Mouse (Mus musculus): Measurements from ENCODE around the gene Agbl2. TPM values are rescaled to one million over a fixed set of nuclear protein-coding genes. Genes with fewer than 3 reads are reported as not detected.

Gene Agbl2
- total RNA-seq, 2 experiments from 2014 or later = 1.6 to 2.0 TPM

DNA sequence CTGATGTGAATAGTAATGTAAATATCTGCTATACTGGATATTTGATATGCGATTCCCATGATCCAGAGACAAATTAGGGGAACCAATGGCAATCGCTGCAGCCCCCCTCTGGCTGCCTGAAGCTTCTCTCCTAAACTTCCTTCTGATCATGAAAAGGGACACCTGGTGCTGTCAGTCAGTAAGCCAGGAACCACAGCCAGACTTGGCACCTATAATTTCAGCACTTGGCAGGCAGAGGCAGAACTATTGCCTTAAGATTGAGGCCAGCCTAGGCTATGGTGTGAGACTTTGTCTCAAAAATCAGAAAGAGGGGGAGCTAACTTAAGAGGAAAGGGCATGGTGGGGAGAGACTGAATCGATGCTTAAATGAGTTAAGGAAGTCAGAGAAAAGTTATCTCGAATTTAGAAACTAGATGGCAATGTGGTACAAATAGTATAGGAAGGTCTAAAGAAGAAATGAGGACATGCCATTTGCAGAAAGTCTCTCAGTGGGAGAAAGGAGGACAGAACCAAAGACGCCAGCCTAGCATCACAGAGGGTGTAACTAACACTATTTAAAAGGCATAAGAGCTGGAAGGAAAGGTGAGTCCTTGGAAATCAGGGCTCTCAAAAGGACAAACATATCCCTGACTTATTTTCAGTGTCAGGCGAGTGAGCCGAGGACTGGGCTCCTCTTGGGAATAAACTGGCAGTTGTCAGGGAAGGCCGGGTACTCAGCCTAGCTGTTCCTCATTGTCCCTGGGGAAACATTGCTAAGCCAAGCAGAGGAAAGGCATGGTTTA lies 88.8 kb downstream of the Agbl2 start:
- DNase-seq = no peak

DNA sequence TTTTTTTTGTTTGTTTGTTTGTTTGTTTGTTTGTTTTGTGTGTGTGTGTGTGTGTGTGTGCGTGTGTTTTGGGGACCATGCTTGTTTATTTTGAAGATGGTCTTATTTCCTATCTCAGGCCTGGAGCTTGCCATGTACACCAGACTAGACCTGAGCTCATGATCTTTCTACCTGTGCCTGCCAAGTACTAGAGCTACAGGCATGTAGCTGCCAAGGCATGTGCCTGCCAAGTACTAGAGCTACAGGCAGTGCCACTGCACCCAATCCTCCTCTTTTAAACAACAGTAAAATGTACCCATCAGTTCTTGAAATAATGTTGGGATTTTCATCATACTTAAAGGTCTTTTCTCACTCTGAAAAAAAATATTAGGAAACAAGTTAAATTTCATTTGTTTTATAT lies 91.5 kb downstream of the Agbl2 start:
- no peak for DNase-seq

DNA sequence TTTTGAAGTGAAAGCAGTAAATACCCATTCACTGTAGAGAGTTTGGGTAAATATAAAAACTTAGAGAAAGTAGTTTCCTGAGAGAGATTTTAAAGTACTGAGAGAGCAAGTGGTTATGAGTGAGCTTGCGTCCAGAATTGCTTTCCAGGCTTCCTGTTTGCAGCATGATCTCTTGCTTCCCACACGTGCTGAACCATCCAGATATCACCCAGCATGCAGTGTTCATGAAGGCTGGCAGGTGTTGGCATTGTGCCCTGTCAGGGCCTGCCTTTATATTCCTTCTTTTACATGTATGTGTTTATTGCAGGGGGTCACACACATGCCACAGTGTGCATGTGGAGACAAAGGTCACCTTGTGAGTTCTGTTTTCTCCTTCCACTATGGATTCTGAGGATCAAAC lies 92.7 kb downstream of the Agbl2 start:
- DNase-seq = no peak

DNA sequence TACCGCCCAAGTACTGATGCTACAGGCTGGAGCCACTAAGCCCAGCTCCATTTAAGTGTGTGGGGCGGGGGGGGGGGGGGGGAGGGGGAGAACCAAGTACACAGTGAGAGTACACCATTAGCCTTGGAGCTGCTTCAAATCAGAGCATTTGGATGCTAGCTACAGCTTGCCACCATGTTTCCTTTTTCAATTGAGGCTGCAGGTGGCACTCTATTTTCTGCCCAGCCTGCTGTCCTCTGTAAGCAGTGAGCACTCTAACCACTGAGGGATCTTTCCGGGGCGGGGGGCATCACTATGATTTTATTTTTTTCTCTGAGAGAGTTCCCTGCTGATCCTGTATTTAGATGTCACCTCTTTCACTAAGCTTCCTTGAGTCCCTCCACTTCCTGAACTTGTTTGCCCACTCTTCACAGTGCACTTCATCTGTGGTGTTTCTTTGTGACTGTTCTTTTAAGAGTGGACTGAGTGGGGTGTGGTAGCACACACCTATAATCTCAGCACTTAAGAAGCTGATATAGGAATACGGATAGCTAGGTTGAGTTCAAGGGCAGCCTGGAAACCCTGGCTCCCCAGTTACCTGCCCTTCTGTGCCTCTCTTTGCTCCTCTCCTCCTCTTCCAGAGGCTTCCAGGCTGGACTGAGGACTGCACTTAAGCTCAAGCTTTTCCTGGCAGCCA lies 95.2 kb downstream of the Agbl2 start:
- no peak for DNase-seq

DNA sequence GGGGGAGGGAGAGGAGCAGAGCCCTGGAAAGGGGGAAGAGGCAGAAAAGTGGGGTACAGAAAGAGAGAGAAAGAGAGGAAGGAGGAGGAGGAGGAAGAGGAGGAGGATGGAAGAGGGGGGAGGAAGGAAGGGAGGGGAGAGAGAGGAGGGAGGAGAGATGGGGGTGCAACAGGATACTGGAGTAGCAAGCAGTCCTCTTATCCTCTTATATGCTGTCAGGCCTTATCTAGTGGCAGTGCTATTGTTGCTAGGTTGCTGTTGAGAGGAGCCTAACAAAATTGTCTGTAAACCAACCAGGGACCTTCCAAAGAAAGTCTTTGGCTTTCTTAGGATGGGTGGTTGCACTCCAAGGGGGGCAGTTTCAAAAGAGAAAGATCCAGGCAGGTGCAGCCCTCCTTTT lies 96.9 kb downstream of the Agbl2 start:
- DNase-seq = no peak

DNA sequence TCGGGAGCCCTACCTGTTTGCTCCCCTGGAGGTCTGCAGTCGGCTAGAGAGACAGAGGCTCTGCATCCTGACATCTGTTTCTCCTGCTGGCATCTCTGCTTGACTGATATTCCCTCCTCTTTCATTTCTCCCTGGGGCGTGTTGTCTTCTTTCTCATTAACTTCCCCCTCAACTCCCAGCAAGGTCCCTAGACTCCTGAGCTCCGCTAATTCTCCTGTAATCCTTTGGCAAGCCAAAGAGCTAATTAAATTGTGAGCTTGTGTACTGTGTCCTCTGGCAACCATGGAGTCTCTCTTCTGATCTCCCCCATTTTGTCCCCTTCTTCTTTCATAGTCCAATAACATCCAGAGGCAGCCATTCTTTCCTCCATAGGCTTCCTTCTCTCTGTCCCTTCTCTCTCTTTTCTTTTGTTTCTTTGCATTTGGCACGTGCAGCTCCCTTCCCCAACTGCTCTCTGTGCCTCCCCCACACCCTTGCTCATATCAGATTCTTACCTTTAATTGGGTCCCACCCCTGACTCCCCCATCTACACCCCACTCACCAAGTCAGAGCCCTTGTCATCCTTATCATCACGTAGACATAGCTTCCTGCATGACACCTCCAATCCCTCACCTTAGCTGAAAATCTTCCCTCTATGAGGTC lies 97.7 kb downstream of the Agbl2 start:
- no peak for DNase-seq

DNA sequence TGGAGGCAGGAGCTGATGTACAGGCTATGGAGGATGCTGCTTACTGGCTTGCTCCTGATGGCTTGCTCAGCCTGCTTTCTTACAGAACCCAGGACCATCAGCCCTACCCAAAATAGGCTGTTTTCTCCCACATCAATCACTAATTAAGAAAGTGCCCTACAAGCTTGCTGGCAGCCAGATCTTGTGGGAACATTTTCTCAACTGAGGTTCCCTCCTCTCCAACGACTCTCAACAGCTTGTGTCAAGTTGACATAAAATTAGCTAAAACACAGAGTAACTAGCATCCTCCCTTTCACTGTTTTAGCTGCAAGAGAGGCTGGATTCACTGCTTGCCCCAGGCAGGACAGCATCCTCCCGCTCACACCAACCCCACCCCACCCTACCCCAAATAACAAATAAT lies 99.3 kb downstream of the Agbl2 start:
- DNase-seq = no peak

Other genes starting within 250 kb of the Agbl2 start
- 1 to 10 TPM; 7.6 to 8.7 TPM for gene Ptprj, start 202.1 kb upstream of the Agbl2 start, total RNA-seq (2021)
- gene Nup160, start 105.5 kb upstream of the Agbl2 start, total RNA-seq (2021) = 10 to 100 TPM; 15.3 to 18.1 TPM
- 10 to 100 TPM; 38.2 to 44.0 TPM for gene Fnbp4, start 37.4 kb upstream of the Agbl2 start, total RNA-seq (2021)
- 100 to 1,000 TPM; 189 to 191 TPM for gene Mtch2, start 64.4 kb downstream of the Agbl2 start, total RNA-seq (2021)
- 1 to 10 TPM; 7.4 to 7.8 TPM for gene C1qtnf4, start 103.1 kb downstream of the Agbl2 start, total RNA-seq (2021)
- gene Kbtbd4, start 122.0 kb downstream of the Agbl2 start, total RNA-seq (2021) = 10 to 100 TPM; 18.2 to 18.8 TPM
- gene Ndufs3, start 122.1 kb downstream of the Agbl2 start, total RNA-seq (2021) = 100 to 1,000 TPM; 538 to 543 TPM
- gene Celf1, start 157.7 kb downstream of the Agbl2 start, total RNA-seq (2021) = 100 to 1,000 TPM; 135 to 145 TPM